Mouse (Mus musculus): ENCODE data around the gene Olfr1358. TPM values are rescaled to one million over a fixed set of nuclear protein-coding genes. Genes with fewer than 3 reads are reported as not detected.
"Not testable (repeated sequence)": the region's sequence is repeated elsewhere in the genome, so short reads cannot be mapped to it uniquely, and the experiment has no call there.

Gene Olfr1358
- polyA plus RNA-seq, 1 experiment from 2014 or later: not detected

DNA sequence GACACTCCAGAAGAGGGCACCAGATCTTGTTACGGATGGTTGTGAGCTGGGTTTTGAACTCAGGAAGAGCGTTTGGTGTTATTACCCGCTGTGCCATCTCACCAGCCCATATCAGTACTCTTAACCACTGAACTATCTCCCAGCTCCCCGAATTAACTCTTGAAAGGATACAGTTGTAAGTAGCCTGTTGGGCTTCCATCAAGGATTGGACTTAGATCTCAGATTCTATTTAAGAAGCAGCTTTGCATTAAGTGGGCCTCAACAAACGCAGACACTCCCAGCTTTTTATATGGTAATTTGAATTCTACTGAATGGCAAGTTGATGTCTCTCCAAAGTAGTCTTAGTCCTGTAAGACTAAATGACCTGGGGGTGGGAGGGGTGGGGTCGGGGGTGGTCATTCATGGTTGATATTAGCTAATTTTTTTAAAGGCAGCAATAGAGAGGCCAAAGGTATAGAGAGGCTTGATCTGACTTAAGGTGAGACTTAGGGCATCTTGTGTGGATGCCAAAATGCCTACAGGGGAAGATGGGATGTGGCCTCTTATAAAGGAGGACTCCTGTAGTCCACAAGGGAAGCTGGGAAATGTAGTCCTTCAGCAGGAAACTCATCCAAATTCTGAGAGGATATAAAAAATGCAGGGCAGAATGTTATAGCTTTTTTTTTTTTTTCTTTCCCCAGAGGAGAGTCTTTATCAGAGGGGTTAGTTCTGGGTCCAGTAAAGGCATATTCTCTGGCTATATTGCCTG, 14.1 kb upstream of the Olfr1358 start:
- 83% methylated on average over 6 of the region's 6 CpGs for WGBS
- no peak for DNase-seq (ENCODE audit: low spot score)
- no peaks in the 10 kb centered on the region for H3K4me1 ChIP-seq
- H3K27ac ChIP-seq: no peak overlapping the region
- H3K4me3 ChIP-seq: no peak overlapping the region
- no peaks in the 10 kb centered on the region for H3K9me3 ChIP-seq (replicated peaks)
- H3K27me3 ChIP-seq (ENCODE audit: low read depth, poor library complexity, severe bottlenecking): no peaks in the 10 kb centered on the region
- H3K36me3 ChIP-seq: no peaks in the 10 kb centered on the region

- H3K27me3 ChIP-seq (ENCODE audit: low read depth, poor library complexity, severe bottlenecking): no peaks in the 10 kb centered on the region
- 92% methylated on average over 9 of the region's 9 CpGs for WGBS
Measured at GRCm38 (mm10) chr10:78519792-78520191, 2.6 kb downstream of the Olfr1358 start.

GRCm38 (mm10) chr10:78520260-78521005, 3.2 kb downstream of the Olfr1358 start:
- 59% methylated on average over 17 of the region's 17 CpGs for WGBS
- DNase-seq (ENCODE audit: low spot score): no peak
- Histone ChIP-seq H3K36me3 (no peaks in the 10 kb centered on the region), H3K4me3 (no peak overlapping the region), H3K27me3 (ENCODE audit: low read depth, poor library complexity, severe bottlenecking) (no peaks in the 10 kb centered on the region), H3K27ac (no peak overlapping the region), H3K4me1 (no peaks in the 10 kb centered on the region), H3K9me3 (replicated peaks) (no peaks in the 10 kb centered on the region)

More at GRCm38 (mm10) chr10:78519792-78520191, 2.6 kb downstream of the Olfr1358 start:
- Histone ChIP-seq H3K9me3 (replicated peaks) (no peaks in the 10 kb centered on the region), H3K4me3 (no peak overlapping the region), H3K27ac (no peak overlapping the region), H3K36me3 (no peaks in the 10 kb centered on the region), H3K4me1 (no peaks in the 10 kb centered on the region)
- DNase-seq (ENCODE audit: low spot score): no peak

GRCm38 (mm10) chr10:78525071-78525470, 7.8 kb downstream of the Olfr1358 start:
- 71% methylated on average over 3 of the region's 3 CpGs for WGBS
- DNase-seq (ENCODE audit: low spot score); H3K9me3 ChIP-seq (replicated peaks): not testable (repeated sequence)

GRCm38 (mm10) chr10:78525511-78525910, 8.3 kb downstream of the Olfr1358 start:
- no peaks in the 10 kb centered on the region for H3K36me3 ChIP-seq
- no peak overlapping the region for H3K4me3 ChIP-seq
- H3K27me3 ChIP-seq (ENCODE audit: low read depth, poor library complexity, severe bottlenecking): no peaks in the 10 kb centered on the region
- H3K4me1 ChIP-seq: no peaks in the 10 kb centered on the region
- DNase-seq (ENCODE audit: low spot score): no peak
- WGBS: 62% methylated on average over 4 of the region's 4 CpGs
- no peaks in the 10 kb centered on the region for H3K9me3 ChIP-seq (replicated peaks)
- no peak overlapping the region for H3K27ac ChIP-seq

More at GRCm38 (mm10) chr10:78525071-78525470, 7.8 kb downstream of the Olfr1358 start:
- H3K27ac ChIP-seq; H3K4me3 ChIP-seq; H3K4me1 ChIP-seq; H3K36me3 ChIP-seq; H3K27me3 ChIP-seq (ENCODE audit: low read depth, poor library complexity, severe bottlenecking): not testable (repeated sequence)

DNA sequence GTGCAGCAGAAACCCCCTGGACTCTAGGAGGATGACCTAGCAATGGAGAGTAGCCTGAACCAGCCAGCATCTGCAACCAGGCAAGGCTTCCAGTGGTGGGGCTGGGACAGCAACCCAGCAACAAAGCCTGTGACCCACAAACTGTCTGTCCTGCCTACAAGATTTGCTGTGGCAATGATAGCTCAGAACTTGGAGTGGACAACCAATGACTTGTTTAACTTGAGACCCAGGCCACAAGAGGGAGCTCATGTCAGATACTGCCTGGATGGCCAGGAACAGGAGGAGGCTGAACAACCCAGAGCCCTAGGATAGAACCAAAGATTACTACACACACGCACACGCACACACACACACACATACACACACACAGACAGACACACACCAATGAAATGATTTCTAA, 23.7 kb downstream of the Olfr1358 start:
- WGBS: 69% methylated on average over 2 of the region's 2 CpGs
- no peak for DNase-seq (ENCODE audit: low spot score)

GRCm38 (mm10) chr10:78565070-78565469, 47.8 kb downstream of the Olfr1358 start:
- no peaks in the 10 kb centered on the region for H3K27me3 ChIP-seq (ENCODE audit: low read depth, poor library complexity, severe bottlenecking)
- no peak overlapping the region for H3K27ac ChIP-seq
- H3K4me3 ChIP-seq: no peak overlapping the region
- 85% methylated on average over 1 of the region's 1 CpGs for WGBS
- H3K36me3 ChIP-seq: no peaks in the 10 kb centered on the region
- H3K4me1 ChIP-seq: no peaks in the 10 kb centered on the region
- no peak for DNase-seq (ENCODE audit: low spot score)
- no peaks in the 10 kb centered on the region for H3K9me3 ChIP-seq (replicated peaks)

More for the DNA sequence above, 23.7 kb downstream of the Olfr1358 start:
- Histone ChIP-seq H3K4me1 (no peaks in the 10 kb centered on the region), H3K27ac (no peak overlapping the region), H3K27me3 (ENCODE audit: low read depth, poor library complexity, severe bottlenecking) (no peaks in the 10 kb centered on the region), H3K4me3 (no peak overlapping the region), H3K9me3 (replicated peaks) (no peaks in the 10 kb centered on the region), H3K36me3 (no peaks in the 10 kb centered on the region)

DNA sequence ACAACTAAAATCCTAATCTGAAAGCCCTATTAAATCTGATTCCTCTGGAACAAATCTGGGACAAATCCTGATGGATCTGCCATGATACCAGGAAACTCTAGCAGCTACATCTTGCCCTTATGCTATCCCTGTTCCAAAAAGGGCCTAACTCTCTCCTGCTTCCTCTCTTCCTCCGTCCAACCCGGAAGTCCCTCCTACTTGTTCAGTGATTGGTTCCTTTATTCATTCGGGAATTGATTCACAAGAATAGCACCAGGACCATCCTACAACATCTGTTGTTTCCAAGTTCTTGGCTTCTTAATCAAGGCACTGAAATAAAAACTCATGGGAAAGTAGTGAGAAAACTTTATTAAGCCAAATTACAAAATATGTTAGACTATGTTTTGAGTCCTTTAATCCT, 52.0 kb downstream of the Olfr1358 start:
- no peak for DNase-seq (ENCODE audit: low spot score)
- no peaks in the 10 kb centered on the region for H3K36me3 ChIP-seq
- 91% methylated on average over 3 of the region's 3 CpGs for WGBS

DNA sequence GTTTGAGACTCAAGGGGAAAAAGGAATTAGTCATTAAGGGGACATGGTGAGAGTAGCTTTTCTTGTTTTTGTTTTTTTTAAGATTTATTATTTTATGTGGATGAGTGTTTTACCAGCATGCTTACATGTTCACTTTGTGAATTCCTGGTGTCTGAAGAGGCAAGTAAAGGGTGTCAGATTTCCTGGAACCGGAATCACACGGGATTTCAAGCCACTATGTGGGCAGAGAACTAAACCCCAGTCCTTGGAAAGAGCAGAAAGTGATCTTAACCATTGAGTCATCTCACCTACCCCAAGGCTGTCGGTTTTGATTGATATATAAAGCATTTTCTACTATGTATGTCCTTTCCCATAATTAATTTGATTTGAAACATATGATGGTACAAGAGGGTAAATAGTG, 52.5 kb downstream of the Olfr1358 start:
- no peaks in the 10 kb centered on the region for H3K9me3 ChIP-seq (replicated peaks)
- no peaks in the 10 kb centered on the region for H3K36me3 ChIP-seq
- 68% methylated on average over 3 of the region's 3 CpGs for WGBS
- no peak for DNase-seq (ENCODE audit: low spot score)
- H3K27me3 ChIP-seq (ENCODE audit: low read depth, poor library complexity, severe bottlenecking): no peaks in the 10 kb centered on the region
- no peak overlapping the region for H3K27ac ChIP-seq
- no peak overlapping the region for H3K4me3 ChIP-seq
- peaks cover 29% of the 10 kb centered on the region for H3K4me1 ChIP-seq

More for the DNA sequence above, 52.0 kb downstream of the Olfr1358 start:
- Histone ChIP-seq H3K27ac (no peak overlapping the region), H3K4me3 (no peak overlapping the region), H3K4me1 (peaks cover 29% of the 10 kb centered on the region), H3K27me3 (ENCODE audit: low read depth, poor library complexity, severe bottlenecking) (no peaks in the 10 kb centered on the region), H3K9me3 (replicated peaks) (no peaks in the 10 kb centered on the region)

Small RNAs within 50 kb of the gene (microRNA-seq; reads per million reads assigned to microRNA genes)
- gene Gm27541: not detected

Other genes with a start within 250 kb of the Olfr1358 start
- gene Agpat3, start 164.9 kb upstream of the Olfr1358 start, polyA plus RNA-seq (2016; fragmentation: Nextera tagmentation; extraction: Ambion mirVana): 38.7 and 38.8 TPM in 2 replicates
- gene Rrp1, start 104.4 kb upstream of the Olfr1358 start, polyA plus RNA-seq (2016; fragmentation: Nextera tagmentation; extraction: Ambion mirVana): 355 and 359 TPM in 2 replicates
- gene Cstb, start 91.8 kb upstream of the Olfr1358 start, polyA plus RNA-seq (2016; fragmentation: Nextera tagmentation; extraction: Ambion mirVana): 148 and 152 TPM in 2 replicates
- 11.7 and 11.8 TPM in 2 replicates for gene Pdxk, start 52.5 kb upstream of the Olfr1358 start, polyA plus RNA-seq (2016; fragmentation: Nextera tagmentation; extraction: Ambion mirVana)
- gene Ilvbl, start 56.9 kb downstream of the Olfr1358 start, polyA plus RNA-seq (2016; fragmentation: Nextera tagmentation; extraction: Ambion mirVana): 27.2 and 38.8 TPM in 2 replicates
- gene Syde1, start 74.5 kb downstream of the Olfr1358 start, polyA plus RNA-seq (2016; fragmentation: Nextera tagmentation; extraction: Ambion mirVana): 15.7 and 19.7 TPM in 2 replicates
- gene Olfr1357, start 100.6 kb downstream of the Olfr1358 start, polyA plus RNA-seq (2016; fragmentation: Nextera tagmentation; extraction: Ambion mirVana): not detected in 2 replicates
- 0.06 TPM in 1 of 2 replicates, not detected in the other for gene Casp14, start 200.9 kb downstream of the Olfr1358 start, polyA plus RNA-seq (2016; fragmentation: Nextera tagmentation; extraction: Ambion mirVana)
- 0.14 and 0.20 TPM in 2 replicates for gene Ccdc105, start 235.6 kb downstream of the Olfr1358 start, polyA plus RNA-seq (2016; fragmentation: Nextera tagmentation; extraction: Ambion mirVana)

Measured in limb, embryonic 10.5 days (tissue).